In the genomic region with DNA sequence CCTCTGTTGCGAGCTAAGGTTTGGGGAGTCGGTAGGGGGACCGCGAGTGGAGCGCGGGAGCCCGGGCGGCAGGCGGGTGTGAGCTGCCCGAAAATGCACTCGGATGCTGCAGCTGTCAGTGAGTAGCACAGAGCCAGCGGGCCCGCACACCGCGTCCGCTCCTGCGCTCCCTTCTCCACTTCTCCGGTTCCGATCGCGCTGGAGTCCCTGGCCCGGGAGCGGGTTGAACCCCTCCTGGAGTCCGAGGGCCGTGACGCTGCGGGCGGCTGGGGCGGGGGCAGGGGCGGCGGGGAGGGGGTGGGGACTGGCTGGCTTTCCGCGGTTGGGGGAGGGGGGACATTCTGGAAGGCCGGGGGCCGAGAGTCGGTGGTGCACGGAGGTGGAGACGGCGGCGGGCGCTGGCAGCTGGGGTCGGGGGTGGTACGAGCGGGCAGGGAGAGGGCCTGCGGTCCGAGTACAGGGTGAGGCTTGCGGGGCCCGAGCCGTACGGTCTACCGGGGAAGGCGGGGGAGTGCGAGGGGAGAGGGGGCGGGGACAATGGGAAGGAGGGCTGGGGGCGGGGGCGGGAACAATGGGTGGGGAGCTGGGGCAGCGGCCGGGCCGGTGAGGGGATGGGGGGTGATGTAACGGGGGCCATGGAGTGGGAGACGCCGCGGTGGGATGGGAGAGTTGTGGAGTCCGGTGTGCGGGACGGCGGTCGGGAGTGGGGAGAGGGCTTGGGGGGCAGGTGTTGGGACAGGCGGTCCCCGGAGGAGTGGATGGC, we compare ENCODE assay signal across 8 mouse cellular contexts. TPM values are rescaled to one million over a fixed set of nuclear protein-coding genes. Genes with fewer than 3 reads are reported as not detected.
A peak's percentile ranks its signal among the peaks of the same experiment; 100 is the strongest.
DNase-seq lines count a peak whose midpoint lies in the region; ATAC-seq and TF ChIP-seq lines count a peak whose summit lies in the region.

No protein-coding gene starts in this region.

- peak overlapping the region; percentile 97 for H3K27ac ChIP-seq in forebrain, embryonic 14.5 days (ENCODE audit: low read depth, low read length)
- peak overlapping the region; percentile 96 for H3K27ac ChIP-seq in limb, embryonic 12.5 days
- peak overlapping the region; percentile 90 for H3K27ac ChIP-seq in midbrain, embryonic 16.5 days (ENCODE audit: low read length)

- peak; percentile 57; the same call in 1 of the 2 replicates for TF ChIP-seq POLR2A in lung, adult 2 months (IDR thresholded peaks at IDR 0.05; ENCODE audit: borderline replicate concordance, extremely low read depth, low read depth, low read length)

- H3K27me3 ChIP-seq in forebrain, embryonic 14.5 days (replicated peaks; ENCODE audit: control insufficient read depth, insufficient read depth, low read length), result no peaks in the 10 kb centered on the region
- no peaks in the 10 kb centered on the region for H3K27me3 ChIP-seq in limb, embryonic 12.5 days
- H3K27me3 ChIP-seq in midbrain, embryonic 16.5 days (ENCODE audit: control insufficient read depth, insufficient read depth, low read depth, low read length), result no peaks in the 10 kb centered on the region

- TF ChIP-seq CTCF in lung, adult 2 months (IDR thresholded peaks at IDR 0.05; ENCODE audit: insufficient read depth, low read length), result no peak

- no peaks in the 10 kb centered on the region for H3K36me3 ChIP-seq in forebrain, embryonic 14.5 days (ENCODE audit: control insufficient read depth, insufficient read depth, low read length)
- H3K36me3 ChIP-seq in limb, embryonic 12.5 days, result no peaks in the 10 kb centered on the region
- no peaks in the 10 kb centered on the region for H3K36me3 ChIP-seq in midbrain, embryonic 16.5 days (ENCODE audit: control insufficient read depth, insufficient read depth, low read length)

- no peak for DNase-seq in lung, adult 2 months
- no peak for DNase-seq in lung, postnatal 10 days
- DNase-seq in cerebellum, adult 11-12 months, result peak; percentile 74
- peak; percentile 50 for DNase-seq in forebrain, embryonic 14.5 days (ENCODE audit: low spot score)
- DNase-seq in layer of hippocampus, adult 18-20 months (ENCODE audit: low spot score in 2 of 2), result no peak

- peaks cover 2% of the 10 kb centered on the region for H3K4me1 ChIP-seq in lung, adult 2 months (ENCODE audit: control insufficient read depth, insufficient read depth, low read length)
- peaks cover 5% of the 10 kb centered on the region for H3K4me1 ChIP-seq in forebrain, embryonic 14.5 days (ENCODE audit: control insufficient read depth, insufficient read depth, low read length)
- H3K4me1 ChIP-seq in limb, embryonic 12.5 days (replicated peaks), result peaks cover 2% of the 10 kb centered on the region; the same call in 1 of the 2 replicates
- H3K4me1 ChIP-seq in midbrain, embryonic 16.5 days (ENCODE audit: control insufficient read depth, insufficient read depth, low read length), result peaks cover 24% of the 10 kb centered on the region

- peak overlapping the region; percentile 77 for H3K9ac ChIP-seq in forebrain, embryonic 14.5 days (ENCODE audit: low read length)
- H3K9ac ChIP-seq in limb, embryonic 12.5 days (replicated peaks), result peak overlapping the region; percentile 71
- H3K9ac ChIP-seq in midbrain, embryonic 16.5 days (ENCODE audit: low read depth, low read length), result peak overlapping the region; percentile 79

- no peaks in the 10 kb centered on the region for H3K9me3 ChIP-seq in forebrain, embryonic 14.5 days (replicated peaks; ENCODE audit: control insufficient read depth, low read length)
- no peaks in the 10 kb centered on the region for H3K9me3 ChIP-seq in limb, embryonic 12.5 days
- H3K9me3 ChIP-seq in midbrain, embryonic 16.5 days (replicated peaks; ENCODE audit: control insufficient read depth, low read length, poor library complexity, severe bottlenecking), result no peaks in the 10 kb centered on the region

- 2% methylated on average over 68 of the region's 70 CpGs for WGBS in lung, adult 2 months
- 1% methylated on average over 58 of the region's 70 CpGs for WGBS in forebrain, embryonic 14.5 days
- WGBS in limb, embryonic 12.5 days, result 2% methylated on average over 68 of the region's 70 CpGs
- 1% methylated on average over 64 of the region's 70 CpGs for WGBS in midbrain, embryonic 16.5 days

- peak overlapping the region; percentile 93 for H3K4me3 ChIP-seq in lung, adult 2 months (replicated peaks; ENCODE audit: extremely low read depth, low read depth, low read length)
- H3K4me3 ChIP-seq in forebrain, embryonic 14.5 days (ENCODE audit: low read depth, low read length), result peak overlapping the region; percentile 88
- peak overlapping the region; percentile 84 for H3K4me3 ChIP-seq in limb, embryonic 12.5 days (replicated peaks)
- peak overlapping the region; percentile 83 for H3K4me3 ChIP-seq in midbrain, embryonic 16.5 days (ENCODE audit: low read depth, low read length)

- peak overlapping the region; percentile 88 for H3K4me2 ChIP-seq in forebrain, embryonic 14.5 days (ENCODE audit: low read length)
- H3K4me2 ChIP-seq in limb, embryonic 12.5 days, result peak overlapping the region; percentile 97
- H3K4me2 ChIP-seq in midbrain, embryonic 16.5 days (ENCODE audit: low read length), result peak overlapping the region; percentile 79

- peak; percentile 30 for ATAC-seq in forebrain, embryonic 14.5 days
- ATAC-seq in limb, embryonic 12.5 days (ENCODE audit: insufficient number of reproducible peaks, insufficient read depth, low FRiP score, low TSS enrichment, low read depth), result peak; percentile 21
- peak; percentile 59 for ATAC-seq in midbrain, embryonic 16.5 days
- no peak for ATAC-seq in erythroid progenitor cell, adult 5-6 weeks (replicated peaks; ENCODE audit: low FRiP score, poor library complexity, severe bottlenecking)

RNA-seq across cellular contexts. Expression of a gene that starts 10.5 kb away (rescaled TPM):
- polyA plus RNA-seq in lung, adult 2 months (2012; rRNA removed), result 3.4 and 6.4 TPM in 2 replicates
- 52.8 and 55.4 TPM in 2 replicates for polyA plus RNA-seq in forebrain, embryonic 14.5 days (2014; fragmentation: Nextera tagmentation; extraction: Ambion mirVana)
- polyA plus RNA-seq in limb, embryonic 12.5 days (2016; fragmentation: Nextera tagmentation; extraction: Ambion mirVana), result 42.2 and 43.3 TPM in 2 replicates
- 51.5 and 56.3 TPM in 2 replicates for polyA plus RNA-seq in midbrain, embryonic 16.5 days (2015; fragmentation: Nextera tagmentation; extraction: Ambion mirVana)
- 100 to 1,000 TPM; 120 to 121 TPM for total RNA-seq in layer of hippocampus, adult 18-20 months (2021)
- 1.3 and 5.4 TPM in 2 replicates for total RNA-seq in erythroid progenitor cell, adult 5-6 weeks (2015; ENCODE audit: low replicate concordance)
- total RNA-seq in erythroid progenitor cell, adult 5-6 weeks (2017; ENCODE audit: low replicate concordance), result 0.77 and 1.7 TPM in 2 replicates

Comparison
In these comparisons a context has a peak if more than half of its experiments do, and no peak if none do; other contexts are left out.
1. DNase-seq: peak in cerebellum, adult 11-12 months (single experiment) and forebrain, embryonic 14.5 days (single experiment); none in lung, adult 2 months (single experiment), lung, postnatal 10 days (single experiment) and layer of hippocampus, adult 18-20 months (0 of 2).
2. Peak in every context shown above with its lines, with median percentiles within 50 percentile points of each other: H3K4me3 ChIP-seq, H3K27ac ChIP-seq, H3K4me2 ChIP-seq and H3K9ac ChIP-seq.